Mouse (Mus musculus): Measurements from ENCODE around the gene Exoc4.
A peak's percentile ranks its signal among the peaks of the same experiment; 100 is the strongest.

Exoc4 gene

GRCm38 (mm10) chr6:33476134-33476533 is 227.2 kb downstream of the Exoc4 start:
- no peak for DNase-seq (ENCODE audit: low spot score)

GRCm38 (mm10) chr6:33484568-33484967 is 235.7 kb downstream of the Exoc4 start:
- DNase-seq (ENCODE audit: low spot score), result no peak

- DNase-seq (ENCODE audit: low spot score), result no peak
Measured at GRCm38 (mm10) chr6:33489788-33490187, 240.9 kb downstream of the Exoc4 start.

- DNase-seq (ENCODE audit: low spot score), result no peak
Measured at GRCm38 (mm10) chr6:33496141-33496855, 247.4 kb downstream of the Exoc4 start.

- DNase-seq (ENCODE audit: low spot score), result no peak
Measured at GRCm38 (mm10) chr6:33497348-33497747, 248.5 kb downstream of the Exoc4 start.

- DNase-seq (ENCODE audit: low spot score), result no peak
Measured at GRCm38 (mm10) chr6:33502388-33502787, 253.5 kb downstream of the Exoc4 start.

- no peak for DNase-seq (ENCODE audit: low spot score)
Measured at GRCm38 (mm10) chr6:33503381-33503780, 254.5 kb downstream of the Exoc4 start.

- no peak for DNase-seq (ENCODE audit: low spot score)
Measured at GRCm38 (mm10) chr6:33507134-33507533, 258.2 kb downstream of the Exoc4 start.

- no peak for DNase-seq (ENCODE audit: low spot score)
Measured at GRCm38 (mm10) chr6:33515391-33515790, 266.5 kb downstream of the Exoc4 start.

- no peak for DNase-seq (ENCODE audit: low spot score)
Measured at GRCm38 (mm10) chr6:33516798-33517197, 267.9 kb downstream of the Exoc4 start.

- DNase-seq (ENCODE audit: low spot score), result peak; percentile 37
Measured at GRCm38 (mm10) chr6:33517890-33518410, 269.1 kb downstream of the Exoc4 start.

- DNase-seq (ENCODE audit: low spot score), result no peak
Measured at GRCm38 (mm10) chr6:33525695-33526366, 276.9 kb downstream of the Exoc4 start.

- DNase-seq (ENCODE audit: low spot score), result no peak
Measured at GRCm38 (mm10) chr6:33540356-33540755, 291.5 kb downstream of the Exoc4 start.

- no peak for DNase-seq (ENCODE audit: low spot score)
Measured at GRCm38 (mm10) chr6:33542712-33543111, 293.8 kb downstream of the Exoc4 start.

- no peak for DNase-seq (ENCODE audit: low spot score)
Measured at GRCm38 (mm10) chr6:33551934-33552333, 303.0 kb downstream of the Exoc4 start.

- DNase-seq (ENCODE audit: low spot score), result no peak
Measured at GRCm38 (mm10) chr6:33560925-33561324, 312.0 kb downstream of the Exoc4 start.

GRCm38 (mm10) chr6:33561911-33562310 is 313.0 kb downstream of the Exoc4 start:
- DNase-seq (ENCODE audit: low spot score), result no peak

GRCm38 (mm10) chr6:33575947-33576346 is 327.1 kb downstream of the Exoc4 start:
- DNase-seq (ENCODE audit: low spot score), result no peak

- no peak for DNase-seq (ENCODE audit: low spot score)
Measured at GRCm38 (mm10) chr6:33608469-33608868, 359.6 kb downstream of the Exoc4 start.

- DNase-seq (ENCODE audit: low spot score), result no peak
Measured at GRCm38 (mm10) chr6:33613978-33614377, 365.1 kb downstream of the Exoc4 start.

- DNase-seq (ENCODE audit: low spot score), result no peak
Measured at GRCm38 (mm10) chr6:33618590-33618989, 369.7 kb downstream of the Exoc4 start.

GRCm38 (mm10) chr6:33620701-33621100 is 371.8 kb downstream of the Exoc4 start:
- no peak for DNase-seq (ENCODE audit: low spot score)

- DNase-seq (ENCODE audit: low spot score), result no peak
Measured at GRCm38 (mm10) chr6:33625931-33626330, 377.0 kb downstream of the Exoc4 start.
